Mouse (Mus musculus) adrenal gland, postnatal 0 days (tissue): ENCODE measurements around the gene Nab2. TPM values are rescaled to one million over a fixed set of nuclear protein-coding genes. Genes with fewer than 3 reads are reported as not detected.

ENCODE experiments used
- polyA plus RNA-seq: library from polyadenylated mRNA; unstranded; fragments of >200 nt; fragmentation: Nextera tagmentation; extraction: Ambion mirVana; gene quantifications from 2 replicates; pipeline ENCODE4 v1.2.1, GENCODE M21; 2015

Nab2 gene
- 14.2 and 23.9 TPM in 2 replicates for polyA plus RNA-seq

GRCm38 (mm10) chr10:127668093-127669050 is at the start of gene Nab2:
TSS of gene Nab2 (minus strand) at chr10:127668568.

GRCm38 (mm10) chr10:127704766-127705220 is 36.4 kb upstream of the Nab2 start, which contains the start of gene Myo1a:
TSS of gene Myo1a (plus strand) at chr10:127705170.

GRCm38 (mm10) chr10:127666501-127667268 is 1.7 kb downstream of the Nab2 start, which contains the start of gene Nemp1:
TSS of gene Nemp1 (plus strand) at chr10:127666901.

GRCm38 (mm10) chr10:127642772-127643552 is 25.4 kb downstream of the Nab2 start, which contains the start of gene Stat6:
TSS of gene Stat6 (plus strand) at chr10:127642986.

GRCm38 (mm10) chr10:127620406-127621190 is 47.8 kb downstream of the Nab2 start, which contains the start of gene Lrp1:
TSS of gene Lrp1 (minus strand) at chr10:127621148.

Other genes with a start within 250 kb of the Nab2 start
- 0.98 and 2.2 TPM in 2 replicates for gene Stac3, start 166.9 kb downstream of the Nab2 start, polyA plus RNA-seq
- 69.0 and 99.4 TPM in 2 replicates for gene Ndufa4l2, start 153.6 kb downstream of the Nab2 start, polyA plus RNA-seq
- gene Shmt2, start 146.1 kb downstream of the Nab2 start, polyA plus RNA-seq: 42.0 and 63.0 TPM in 2 replicates
- gene Nxph4, start 134.0 kb downstream of the Nab2 start, polyA plus RNA-seq: 20.2 and 25.1 TPM in 2 replicates
- 68.4 and 73.1 TPM in 2 replicates for gene Lrp1, start 47.4 kb downstream of the Nab2 start, polyA plus RNA-seq
- 26.3 and 39.0 TPM in 2 replicates for gene Stat6, start 25.6 kb downstream of the Nab2 start, polyA plus RNA-seq
- gene Nemp1, start 1.7 kb downstream of the Nab2 start, polyA plus RNA-seq: 9.6 and 12.5 TPM in 2 replicates
- gene Myo1a, start 36.6 kb upstream of the Nab2 start, polyA plus RNA-seq: 0.35 and 2.0 TPM in 2 replicates
- gene Tac2, start 55.9 kb upstream of the Nab2 start, polyA plus RNA-seq: 1.0 TPM in 1 of 2 replicates, not detected in the other
- 1.3 and 2.3 TPM in 2 replicates for gene Zbtb39, start 71.0 kb upstream of the Nab2 start, polyA plus RNA-seq
- 4.9 and 10.0 TPM in 2 replicates for gene Gpr182, start 83.2 kb upstream of the Nab2 start, polyA plus RNA-seq
- 0.38 and 1.0 TPM in 2 replicates for gene Rdh1, start 91.2 kb upstream of the Nab2 start, polyA plus RNA-seq
- 1.1 and 3.6 TPM in 2 replicates for gene Rdh16f1, start 91.2 kb upstream of the Nab2 start, polyA plus RNA-seq
- 0.17 and 0.30 TPM in 2 replicates for gene Rdh9, start 107.8 kb upstream of the Nab2 start, polyA plus RNA-seq
- 0.08 TPM in 1 of 2 replicates, not detected in the other for gene Rdh16, start 132.6 kb upstream of the Nab2 start, polyA plus RNA-seq
- not detected in 2 replicates for gene Rdh19, start 181.4 kb upstream of the Nab2 start, polyA plus RNA-seq
- 0.09 and 0.11 TPM in 2 replicates for gene Rdh16f2, start 197.9 kb upstream of the Nab2 start, polyA plus RNA-seq
- 6.3 and 7.9 TPM in 2 replicates for gene Rdh7, start 220.2 kb upstream of the Nab2 start, polyA plus RNA-seq
- 0.06 and 0.44 TPM in 2 replicates for gene Sdr9c7, start 229.9 kb upstream of the Nab2 start, polyA plus RNA-seq